Mouse (Mus musculus) granulocyte monocyte progenitor cell, adult 5-6 weeks (primary cell): ENCODE results near the gene Mrps18c. TPM values are rescaled to one million over a fixed set of nuclear protein-coding genes. Genes with fewer than 3 reads are reported as not detected.

Experiments used
- ATAC-seq: replicated peaks from 2 replicates; pipeline ENCODE4 v1.8.0; 2016; ENCODE audit warnings: mild to moderate bottlenecking, moderate TSS enrichment, inconsistent platforms; ENCODE audit not compliant: poor library complexity, severe bottlenecking
- total RNA-seq, 2 experiments: library from RNA; stranded (forward) in 1 of 2; stranded (reverse) in 1 of 2; fragments of 200-712, 200-1000 nt in 1 of 2; fragments of >200 nt in 1 of 2; fragmentation: Nextera tagmentation in 1 of 2; gene quantifications; 2 replicates each; pipeline ENCODE4 v1.2.3; 2014 to 2017

Gene Mrps18c
- total RNA-seq (2014; fragmentation: Nextera tagmentation) = 132 and 145 TPM in 2 replicates
- 175 and 205 TPM in 2 replicates for total RNA-seq (2017)

DNA sequence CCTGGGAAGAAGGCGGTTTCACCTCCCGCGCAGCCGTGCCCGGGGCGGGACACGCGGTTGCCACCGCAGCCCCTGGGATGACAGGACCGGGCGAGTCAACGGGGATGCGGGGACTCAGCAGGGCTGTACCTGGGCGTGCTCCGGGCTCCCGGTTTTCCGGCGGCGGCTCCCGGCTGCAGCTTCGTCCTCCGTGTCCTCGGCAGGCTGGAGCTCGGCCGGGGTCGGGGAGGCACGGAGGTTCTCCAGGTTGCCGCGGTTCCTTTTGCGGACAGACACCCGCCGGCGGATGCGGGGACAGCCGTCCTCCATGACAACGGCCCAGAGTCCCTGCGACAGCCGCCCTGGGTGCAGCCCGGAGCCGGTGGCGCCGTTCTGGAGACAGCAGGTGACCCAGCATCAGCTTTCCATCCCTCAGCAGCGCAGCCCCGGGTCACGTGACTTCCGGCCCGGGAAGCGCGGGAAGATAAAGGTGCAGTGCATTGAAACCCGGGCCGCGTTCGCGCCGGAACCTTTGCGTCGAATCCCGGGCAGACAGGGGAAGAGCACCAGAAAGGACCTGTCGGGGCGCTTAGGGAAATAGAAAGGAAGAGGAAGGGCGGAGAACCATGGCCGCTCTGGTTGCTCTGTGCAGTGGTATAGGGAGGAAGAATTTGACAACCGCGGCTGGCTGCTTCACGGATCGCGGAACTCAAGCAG lies at the start of gene Mrps18c, which contains the start of gene Helq:
Gene Mrps18c (plus strand): TSS at position 463 of the 696 bp plus-strand sequence.
Gene Helq (minus strand): TSS at position 434 of the 696 bp plus-strand sequence.
- peak; percentile 99 for ATAC-seq

DNA sequence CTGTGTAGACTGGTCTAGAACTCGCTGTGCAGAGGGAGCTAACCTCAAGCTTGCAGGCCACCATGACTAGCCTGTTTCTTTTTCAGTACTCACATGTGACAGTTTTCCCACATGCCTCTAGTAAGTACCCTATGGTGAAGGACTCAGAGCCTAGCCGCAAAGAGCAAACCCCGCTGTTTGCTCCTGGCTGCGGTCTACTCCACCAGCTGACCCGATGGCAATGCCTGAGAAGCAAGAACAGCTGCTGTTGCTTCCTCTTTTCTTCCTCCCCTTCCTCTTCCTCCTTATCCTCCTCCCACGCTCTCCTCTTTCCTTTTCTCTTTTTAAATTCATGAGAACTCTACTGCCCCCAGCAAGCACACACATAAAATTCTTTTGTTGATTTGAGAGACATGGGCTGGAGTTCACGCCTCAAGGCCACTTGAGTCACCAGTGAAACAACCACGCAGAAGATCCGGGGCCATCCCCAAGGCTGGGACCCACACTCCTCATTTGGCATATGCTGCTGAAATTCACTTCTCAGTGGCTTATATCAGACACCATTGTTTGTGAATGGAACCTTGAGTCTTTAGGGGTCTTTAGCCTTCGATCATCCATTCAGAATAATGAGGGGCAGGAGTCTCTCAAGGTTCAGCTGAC lies 47.7 kb upstream of the Mrps18c start:
- ATAC-seq = peak; percentile 98

DNA sequence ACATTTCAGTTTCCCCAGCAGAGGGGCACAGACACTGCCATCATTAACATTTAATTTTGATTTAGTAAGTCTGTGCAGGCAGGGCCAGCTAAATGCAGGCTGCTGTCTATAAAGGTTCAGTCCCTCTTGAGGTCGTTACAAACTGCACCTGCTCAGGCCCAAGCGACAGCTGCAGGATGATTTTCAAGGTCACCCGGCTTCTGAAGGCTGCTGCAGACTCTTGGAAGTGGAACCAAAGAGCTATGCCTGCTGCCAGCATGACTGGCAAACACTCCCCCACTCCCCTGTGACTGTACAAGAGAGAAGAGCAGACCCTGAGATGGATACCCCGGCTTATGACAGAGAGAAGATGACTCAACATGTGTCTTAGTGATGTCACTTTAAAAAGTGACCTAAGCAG lies 46.8 kb upstream of the Mrps18c start:
- ATAC-seq = no peak

DNA sequence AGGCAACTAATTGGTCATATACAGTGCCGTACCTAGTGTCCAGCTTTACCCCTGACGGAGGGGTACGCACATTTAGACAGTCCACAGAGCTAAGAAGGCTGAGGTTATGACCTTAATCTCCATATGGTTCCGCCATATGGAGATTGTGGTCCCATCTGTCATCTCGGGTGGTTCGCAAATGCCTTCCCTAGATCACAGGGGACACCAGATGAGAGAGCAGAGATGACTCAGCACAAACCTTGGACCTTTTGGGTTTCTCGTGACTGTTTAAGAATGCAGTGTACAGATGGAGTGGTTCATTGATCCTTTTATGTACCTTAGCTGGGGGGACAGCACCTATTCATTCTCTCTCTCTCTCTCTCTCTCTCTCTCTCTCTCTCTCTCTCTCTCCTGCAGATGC lies 45.0 kb upstream of the Mrps18c start:
- ATAC-seq = no peak

DNA sequence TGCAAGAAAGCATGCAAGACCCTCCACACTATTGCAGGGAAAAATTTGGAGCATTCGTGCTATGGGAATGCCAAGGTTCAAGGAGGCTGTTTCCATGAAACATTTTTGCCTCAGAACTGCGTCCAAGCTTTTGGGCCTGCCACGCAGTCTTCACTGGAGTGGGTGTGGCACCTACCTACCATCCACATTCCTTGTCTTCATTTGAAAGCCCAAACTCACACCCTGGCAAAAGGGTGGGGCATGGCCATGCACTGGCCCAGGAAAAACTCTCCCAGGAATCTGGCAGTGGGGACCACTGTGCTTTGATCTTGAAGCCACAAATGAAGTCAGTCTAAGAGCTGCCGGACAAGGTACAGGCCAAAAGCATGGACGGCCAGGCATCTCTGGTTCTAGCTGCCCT lies 40.3 kb upstream of the Mrps18c start:
- no peak for ATAC-seq

DNA sequence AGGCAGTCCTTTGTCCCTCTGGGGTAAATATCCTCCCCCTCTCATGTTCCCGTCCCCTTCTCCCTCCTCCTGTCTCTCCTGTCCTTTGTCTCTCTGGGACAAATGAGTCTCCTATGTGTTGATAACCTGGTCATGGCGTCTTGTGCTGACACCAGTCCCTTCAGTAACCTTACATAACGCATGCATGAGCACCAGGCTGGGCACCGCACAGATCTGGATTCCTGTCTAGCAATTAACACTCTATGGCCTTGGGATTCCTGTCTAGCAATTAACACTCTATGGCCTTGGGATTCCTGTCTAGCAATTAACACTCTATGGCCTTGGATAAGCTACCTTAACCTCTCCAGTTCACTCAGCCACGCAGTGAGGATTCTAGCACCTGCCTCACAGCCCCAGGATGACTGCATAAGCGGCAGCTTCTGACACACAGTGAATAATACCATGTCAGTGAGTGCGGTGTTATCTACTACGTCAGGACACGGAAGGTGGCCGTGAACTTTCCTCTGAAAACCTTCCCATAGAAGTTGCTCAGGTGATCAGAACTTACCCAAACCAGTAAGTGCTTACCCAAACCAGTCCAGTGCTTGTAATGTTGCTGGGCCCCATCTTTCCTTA lies 38.3 kb upstream of the Mrps18c start:
- no peak for ATAC-seq

DNA sequence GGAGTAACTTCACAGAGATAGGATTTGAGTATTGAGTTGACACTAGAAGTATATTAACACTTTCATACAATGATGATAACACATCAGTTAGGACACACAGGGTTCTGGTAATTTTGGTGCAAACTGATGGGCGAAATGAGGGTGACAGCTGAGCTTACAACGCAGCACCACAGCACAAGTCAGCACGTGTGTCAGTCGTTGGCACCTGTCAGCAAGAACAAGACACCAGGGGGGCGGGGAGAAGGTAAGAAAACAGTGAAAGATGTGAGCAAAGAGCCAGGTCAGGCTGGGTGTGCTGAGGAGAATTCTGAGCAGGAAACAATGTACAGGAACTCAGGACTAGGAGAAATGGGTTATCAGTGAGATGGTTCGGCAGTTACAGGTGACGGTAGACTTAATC lies 36.7 kb upstream of the Mrps18c start:
- ATAC-seq = no peak

DNA sequence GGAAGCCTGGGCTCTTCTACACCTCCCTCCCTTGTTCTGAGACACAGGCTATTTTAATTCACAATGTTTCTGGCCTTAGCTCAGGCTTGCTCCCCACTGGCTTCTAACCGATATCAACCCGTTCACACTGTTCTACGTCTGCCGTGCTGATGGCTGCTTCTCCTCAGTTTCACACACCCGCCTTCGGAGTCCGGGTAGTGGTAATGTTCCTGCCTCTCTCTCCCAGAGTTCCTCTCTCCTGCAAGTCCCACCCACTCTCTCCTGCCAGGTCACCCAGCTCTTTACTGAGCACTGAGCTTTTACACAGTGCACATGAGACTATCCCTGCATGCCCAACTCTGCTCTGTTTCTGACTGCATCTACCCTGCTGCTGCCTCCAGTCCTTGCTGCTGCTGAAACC lies 32.4 kb upstream of the Mrps18c start:
- no peak for ATAC-seq

DNA sequence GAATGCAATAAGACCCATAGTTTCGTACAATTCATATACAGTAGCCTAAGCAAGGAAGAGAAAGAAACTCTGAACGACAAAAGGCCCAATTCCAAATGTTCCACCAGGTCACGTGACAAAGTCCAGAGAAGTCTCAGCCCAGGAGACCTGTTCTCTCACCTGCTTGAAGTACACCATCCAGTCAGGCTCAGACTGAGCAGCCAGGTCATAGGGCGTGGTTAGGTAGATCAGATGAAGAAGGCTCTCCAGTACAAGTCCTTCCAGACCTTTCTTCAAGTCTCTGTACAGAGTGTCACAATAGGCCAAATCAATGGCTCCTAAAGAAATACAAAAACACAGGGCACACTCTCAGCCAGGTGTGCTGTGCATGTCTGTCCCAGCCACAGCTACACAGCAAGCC lies 26.9 kb upstream of the Mrps18c start:
- no peak for ATAC-seq

DNA sequence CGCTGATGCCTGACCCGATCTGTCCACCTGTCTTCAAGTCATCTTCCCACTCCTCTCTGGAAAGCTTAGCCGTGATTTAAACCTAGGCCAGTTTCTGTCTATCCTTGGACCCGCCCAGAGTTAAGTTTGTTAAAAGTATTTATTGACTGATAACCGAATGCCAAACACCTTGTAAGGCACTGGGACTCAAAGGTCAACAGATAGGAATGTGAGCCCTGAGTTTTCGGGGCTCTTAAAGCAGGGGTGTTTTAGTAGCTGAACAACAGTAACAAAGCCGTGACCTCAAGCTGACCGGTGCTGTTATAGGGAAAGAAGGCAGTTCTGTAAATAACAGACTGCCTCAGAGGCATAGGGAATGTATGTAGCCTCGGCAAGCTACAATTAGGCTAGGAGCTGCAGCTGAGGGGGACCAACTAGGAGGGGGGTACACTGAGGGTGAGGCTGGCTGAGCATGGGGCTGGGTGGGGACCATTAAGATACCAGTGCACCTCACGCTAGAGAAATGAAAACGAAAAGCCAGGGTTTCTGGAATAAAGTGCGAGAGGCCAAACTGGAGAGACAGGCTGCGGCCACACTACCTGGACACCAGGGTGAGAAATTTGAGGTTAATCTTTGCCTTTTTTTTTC lies 22.5 kb upstream of the Mrps18c start:
- no peak for ATAC-seq

DNA sequence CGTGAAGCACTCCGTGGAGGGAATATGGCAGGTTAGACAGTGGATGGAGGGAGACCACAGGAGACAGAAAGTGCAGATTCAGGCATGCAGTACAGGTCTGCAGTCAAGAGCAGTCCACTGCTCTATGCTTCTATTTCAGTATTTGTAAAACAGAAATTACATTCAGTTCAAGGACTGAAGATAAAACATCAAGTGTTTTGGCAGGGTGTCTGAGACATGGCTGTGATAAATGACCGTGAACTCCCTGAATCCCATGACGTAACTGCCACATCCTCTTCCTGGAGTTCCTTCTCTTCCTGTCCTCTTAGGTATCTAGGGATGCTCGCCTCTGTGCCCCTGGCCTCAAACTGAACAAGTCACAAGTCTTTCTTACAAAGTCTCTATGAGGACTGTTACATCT lies 21.5 kb upstream of the Mrps18c start:
- no peak for ATAC-seq

DNA sequence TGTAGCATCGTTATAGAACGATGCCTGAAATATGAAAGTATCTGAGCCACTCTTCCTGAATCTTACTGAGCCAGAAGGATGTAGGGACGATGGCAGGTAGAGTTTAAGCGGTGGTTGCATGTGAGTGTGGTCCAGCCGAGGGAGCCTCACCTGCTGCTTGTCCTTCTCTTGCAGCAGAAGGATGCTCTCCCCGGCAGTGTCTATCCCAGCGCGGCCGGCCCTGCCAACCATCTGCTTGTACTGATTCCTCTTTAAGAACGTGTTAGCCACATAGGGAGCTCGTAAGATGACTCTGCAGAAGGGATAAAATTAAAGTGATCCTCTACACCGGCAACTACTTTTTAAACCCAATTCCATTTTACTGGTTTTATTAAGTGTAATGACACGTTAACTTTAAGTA lies 19.4 kb upstream of the Mrps18c start:
- no peak for ATAC-seq

DNA sequence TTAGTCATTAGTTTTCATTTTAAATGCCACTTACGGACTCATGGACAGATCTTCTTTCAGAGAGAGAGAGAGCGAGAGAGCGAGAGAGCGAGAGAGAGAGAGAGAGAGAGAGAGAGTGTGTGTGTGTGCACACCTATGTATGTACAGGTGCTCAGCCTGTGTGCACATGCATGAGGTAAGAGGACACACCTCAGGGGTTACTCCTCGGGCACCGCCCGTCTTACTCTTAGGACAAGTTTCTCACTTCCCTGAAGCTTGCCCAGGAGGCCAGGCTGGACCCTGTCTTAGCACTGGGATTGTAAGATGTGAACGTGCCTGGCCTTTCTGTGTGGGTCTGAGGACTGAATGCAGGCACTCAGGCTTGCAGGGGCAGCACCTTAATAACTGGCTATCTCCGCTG lies 10.9 kb upstream of the Mrps18c start:
- ATAC-seq = no peak

DNA sequence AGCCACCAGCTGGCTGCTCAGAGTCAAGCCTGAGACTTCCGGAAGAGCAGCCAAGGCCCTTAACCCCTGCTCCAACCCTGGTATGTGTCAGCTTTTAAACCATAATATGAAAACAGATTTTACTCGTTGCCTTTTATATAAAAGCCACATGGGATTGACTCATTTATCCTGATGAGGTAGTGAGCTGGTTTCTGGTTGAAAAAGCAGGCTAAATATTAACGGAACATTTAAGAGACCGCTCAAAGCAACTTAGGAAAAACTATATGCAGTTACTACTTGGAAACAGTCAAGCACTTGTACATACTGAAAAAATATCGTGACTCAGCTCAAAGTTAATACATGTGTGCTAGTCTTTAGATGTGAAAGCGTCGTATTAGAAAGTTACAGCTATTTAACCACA lies 6.2 kb upstream of the Mrps18c start:
- ATAC-seq = no peak

DNA sequence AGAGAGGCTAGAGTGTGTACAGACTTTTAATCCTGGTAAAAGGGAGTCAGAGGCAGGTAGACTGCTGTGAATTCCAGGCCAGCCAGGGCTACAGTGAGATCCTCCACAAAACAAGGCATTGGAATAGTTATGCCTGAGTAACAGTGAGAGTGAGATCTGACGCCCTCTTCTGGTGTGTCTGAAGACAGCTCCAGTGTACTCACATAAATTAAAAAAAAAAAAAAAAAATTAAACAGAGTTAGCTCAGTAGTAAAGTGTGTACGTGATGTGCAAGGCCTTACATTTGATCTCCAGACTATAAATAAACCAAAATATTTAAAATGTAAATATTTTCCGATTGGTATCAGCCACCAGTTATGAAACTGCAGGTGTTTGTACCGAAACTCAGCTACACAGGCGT lies 4.3 kb upstream of the Mrps18c start:
- ATAC-seq = no peak

DNA sequence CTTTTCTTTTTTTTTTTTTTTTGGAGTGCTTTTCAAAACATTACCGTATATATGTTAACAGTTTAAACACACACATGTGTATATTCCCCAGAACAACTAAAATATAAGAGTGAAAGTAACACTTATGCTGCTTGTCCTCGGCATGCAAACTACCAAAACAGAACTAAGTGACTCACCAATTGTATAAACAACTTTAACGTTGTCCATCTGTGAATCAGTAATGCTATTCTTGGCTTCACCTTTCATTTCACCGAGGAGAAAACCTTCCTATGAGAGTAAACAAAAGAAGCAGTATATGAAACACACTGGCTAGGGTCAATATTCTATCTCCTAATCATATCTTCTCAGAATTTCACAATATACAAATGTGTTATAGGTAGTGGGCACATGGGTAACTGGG lies 19.9 kb downstream of the Mrps18c start:
- ATAC-seq = no peak

DNA sequence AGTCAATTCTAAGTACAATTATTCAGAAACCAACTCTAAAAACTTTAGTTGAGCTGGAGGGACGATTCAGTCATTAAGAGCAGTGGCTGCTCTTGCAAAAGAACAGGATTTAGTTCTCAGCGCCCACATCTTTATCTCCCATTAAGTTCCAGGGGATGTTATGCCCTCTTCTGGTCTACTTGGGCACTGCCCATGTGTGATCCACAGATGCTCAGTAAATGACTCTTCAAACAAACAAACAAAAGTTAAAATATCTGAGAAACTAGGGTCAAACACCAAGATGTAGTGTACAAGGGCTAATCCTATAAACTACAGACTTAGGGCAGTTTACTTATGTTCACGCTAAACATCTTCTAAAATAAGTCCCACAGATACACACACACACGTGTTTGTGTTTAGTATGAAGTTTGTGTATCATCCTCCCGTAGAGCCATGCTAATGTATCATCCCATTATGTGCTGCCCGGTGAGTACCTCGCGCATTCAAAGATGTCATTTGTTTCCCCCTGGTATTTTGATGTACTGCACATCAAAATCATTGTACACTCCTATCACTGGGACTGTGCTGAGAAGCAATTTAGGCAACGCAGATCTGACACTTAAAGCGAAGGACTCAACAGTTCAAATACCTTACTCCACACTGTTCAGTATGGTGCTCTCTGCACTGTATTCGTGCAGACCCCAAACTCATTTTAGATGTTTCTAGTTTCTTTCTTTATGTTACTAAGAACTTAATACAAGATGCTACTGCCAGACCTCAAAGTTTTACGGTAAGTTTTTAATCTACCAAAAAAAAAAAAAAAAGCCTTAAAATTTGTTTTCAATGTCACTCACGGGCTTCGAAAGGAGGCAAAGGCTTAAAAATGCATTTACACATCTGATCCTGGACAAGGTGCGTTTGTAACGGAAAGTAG lies 21.4 kb downstream of the Mrps18c start:
- peak; percentile 31; the same call in 1 of the 2 replicates for ATAC-seq

DNA sequence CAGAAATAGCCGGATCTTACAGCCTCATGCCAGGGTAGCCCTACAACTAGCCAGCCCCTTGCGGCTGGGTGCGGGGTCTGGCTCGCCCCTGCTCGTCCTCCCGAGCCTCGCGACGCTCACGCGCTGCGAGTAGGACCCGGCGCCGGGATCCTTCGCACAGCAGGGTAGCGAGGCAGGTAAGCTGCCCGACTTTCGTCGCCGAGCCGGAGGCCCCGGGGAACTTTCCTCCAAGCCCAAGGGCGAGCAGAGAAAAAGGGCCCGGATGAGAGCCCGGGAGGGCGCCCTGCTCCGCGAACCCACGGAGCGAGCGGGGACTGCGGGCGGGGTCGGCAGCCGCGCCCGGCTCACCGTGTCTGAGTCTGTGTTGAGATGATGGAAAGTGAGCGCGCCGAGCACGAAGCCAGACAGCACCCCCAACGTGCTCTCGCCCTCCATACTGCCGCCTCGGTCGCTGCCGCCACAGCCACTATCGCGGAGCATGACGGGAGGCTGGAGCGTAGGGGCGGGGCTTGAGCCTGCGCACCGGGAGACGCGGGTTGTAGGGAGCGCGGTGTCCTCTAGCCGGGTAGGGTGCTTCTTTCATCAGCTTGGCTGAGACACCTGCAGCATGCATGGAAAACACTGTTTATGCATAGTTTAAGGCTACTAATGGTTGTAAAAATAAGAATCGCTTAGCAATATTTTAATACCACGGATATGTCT lies 22.2 kb downstream of the Mrps18c start, which contains the start of gene Abraxas1:
Gene Abraxas1 (minus strand): TSS at position 483 of the 702 bp plus-strand sequence.
- ATAC-seq = peak; percentile 95

DNA sequence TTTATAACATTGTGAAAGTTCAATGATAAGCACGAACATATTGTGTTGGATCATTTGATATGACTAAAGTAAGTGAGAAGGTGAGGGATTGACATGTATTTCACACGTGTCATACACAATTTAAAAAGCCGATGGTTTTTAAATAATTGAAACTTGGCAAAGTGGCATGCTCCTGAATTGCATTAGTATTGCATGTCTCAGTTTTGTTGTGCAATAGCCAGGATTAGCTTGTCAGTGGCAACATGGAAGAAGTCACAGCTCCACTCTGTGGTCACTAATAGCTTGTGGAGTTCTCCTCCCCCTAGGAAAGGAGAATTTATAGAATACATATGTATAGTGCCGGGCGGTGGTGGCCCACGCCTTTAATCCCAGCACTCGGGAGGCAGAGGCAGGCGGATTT lies 22.9 kb downstream of the Mrps18c start:
- peak; percentile 82 for ATAC-seq
